Mouse (Mus musculus) layer of hippocampus, postnatal 14 days (tissue): ENCODE measurements around the gene Pa2g4. TPM values are rescaled to one million over a fixed set of nuclear protein-coding genes. Genes with fewer than 3 reads are reported as not detected.
"Not testable (repeated sequence)": the region's sequence is repeated elsewhere in the genome, so short reads cannot be mapped to it uniquely, and the experiment has no call there.

ENCODE experiments used
- DNase-seq, 2 experiments: peaks; one replicate each; pipeline ENCODE4 v3.0.0; 2021 to 2022; ENCODE audit warnings: low spot score in 2 of 2, mixed read lengths in 1 of 2
- long read RNA-seq, 2 experiments: library from polyadenylated mRNA; stranded (forward); transcript quantifications; one replicate each; pipeline ENCODE4 v2.0.0; 2021
- total RNA-seq, 2 experiments: library from RNA; stranded (reverse); gene quantifications; 2 replicates each; pipeline ENCODE4 v1.2.3; 2021

Gene Pa2g4
- total RNA-seq = 10 to 100 TPM; 72.9 to 74.1 TPM
- long read RNA-seq, experiment 1, transcript Pa2g4-201 (12 exons, 2,432 nt) = major isoform, 44 of 51 reads
- long read RNA-seq, experiment 1, partial matches to known transcripts = 5 of 51 reads
- long read RNA-seq, experiment 1, other reads (novel, unspliced or antisense) = 2 of 51 reads
- long read RNA-seq, experiment 2, transcript Pa2g4-201 (12 exons, 2,432 nt) = major isoform, 62 of 68 reads
- long read RNA-seq, experiment 2, partial matches to known transcripts = 6 of 68 reads
- long read RNA-seq, experiment 2, other reads (novel, unspliced or antisense) = 0 of 68 reads

DNA sequence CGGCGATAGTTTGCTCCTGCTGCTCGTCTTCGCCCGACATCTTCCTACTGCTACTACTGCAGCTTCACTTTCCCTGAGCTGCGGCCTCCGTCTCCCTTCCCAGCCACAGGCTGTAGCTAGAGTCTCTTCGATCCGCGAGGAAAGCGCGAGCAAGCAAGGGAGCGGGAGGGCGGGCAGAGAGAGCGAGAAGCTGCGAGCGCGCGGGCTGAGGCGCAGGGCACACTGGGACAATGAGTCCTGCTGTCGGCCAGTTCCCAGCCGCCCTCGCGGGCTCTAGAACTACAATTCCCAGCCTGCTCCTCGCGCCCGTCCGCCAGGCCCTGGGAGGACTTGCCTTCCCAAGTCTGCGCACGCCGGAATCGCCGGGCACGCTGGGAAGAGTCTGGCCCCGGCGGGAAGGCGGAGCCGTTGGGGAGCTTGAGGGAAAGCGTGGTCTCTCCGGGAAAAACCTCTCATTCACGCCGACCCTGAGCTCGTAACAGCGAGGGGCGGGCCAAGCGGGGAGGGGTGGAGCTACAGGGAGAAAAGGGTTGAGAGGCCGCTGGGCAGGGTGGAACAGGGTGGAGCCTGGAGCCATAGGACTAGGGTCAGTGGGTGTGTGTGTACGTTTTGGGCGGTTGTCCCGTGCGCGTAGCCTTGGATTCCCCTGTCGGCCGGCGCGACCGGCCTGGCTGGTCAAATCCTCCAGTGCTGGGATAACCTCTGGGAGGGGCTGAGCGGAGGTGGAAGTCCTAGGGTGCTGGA, at the start of gene Pa2g4:
Pa2g4 (minus strand) TSS at position 200 of the 744 bp plus-strand sequence.
- peak; percentile 97 to 99 for DNase-seq

DNA sequence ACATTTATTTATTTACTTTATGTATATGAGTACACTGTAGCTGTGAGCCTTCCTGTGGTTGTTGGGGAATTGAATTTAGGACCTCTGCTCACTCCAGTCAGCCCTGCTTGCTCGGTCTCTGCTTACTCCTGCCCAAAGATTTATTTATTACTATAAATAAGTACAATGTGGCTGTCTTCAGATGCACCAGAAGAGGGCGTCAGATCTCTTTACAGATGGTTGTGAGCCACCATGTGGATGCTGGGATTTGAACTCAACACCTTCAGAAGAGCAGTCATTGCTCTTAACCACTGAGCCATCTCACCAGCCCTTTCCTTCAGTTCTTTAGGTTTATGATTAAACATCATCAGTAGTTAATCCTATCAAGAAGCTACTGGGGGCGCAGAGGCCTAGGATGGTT, 49.1 kb upstream of the Pa2g4 start:
- DNase-seq = no peak

DNA sequence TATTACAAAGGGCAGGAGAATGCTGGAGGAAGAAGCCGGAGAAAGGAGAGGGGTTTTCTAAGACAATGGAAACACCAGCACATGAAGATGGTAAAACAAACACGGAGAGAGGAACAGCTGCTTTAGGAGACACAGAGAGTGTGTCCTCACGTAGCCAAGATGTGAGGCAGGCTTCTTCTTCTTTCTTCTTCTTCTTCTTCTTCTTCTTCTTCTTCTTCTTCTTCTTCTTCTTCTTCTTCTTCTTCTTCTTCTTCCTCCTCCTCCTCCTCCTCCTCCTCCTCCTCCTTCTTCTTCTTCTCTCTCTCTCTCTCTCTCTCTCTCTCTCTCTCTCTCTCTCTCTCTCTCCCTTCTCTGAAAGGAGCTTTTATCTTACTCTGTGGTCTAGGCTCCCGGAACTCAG, 48.0 kb upstream of the Pa2g4 start:
- not testable (repeated sequence) for DNase-seq

DNA sequence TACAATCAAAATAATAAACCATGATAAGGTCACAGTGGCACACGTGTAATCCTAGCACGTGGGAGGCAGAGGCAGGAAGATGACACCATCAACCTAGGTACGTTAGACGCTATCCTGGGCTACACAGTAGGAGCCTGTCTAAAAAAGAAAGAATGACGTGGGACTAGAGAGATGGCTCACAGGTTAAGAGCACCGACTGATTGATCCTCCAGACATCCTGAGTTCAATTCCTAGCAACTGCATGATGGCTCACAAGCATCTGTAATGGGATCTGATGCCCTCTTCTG, 47.3 kb upstream of the Pa2g4 start:
- no peak for DNase-seq

DNA sequence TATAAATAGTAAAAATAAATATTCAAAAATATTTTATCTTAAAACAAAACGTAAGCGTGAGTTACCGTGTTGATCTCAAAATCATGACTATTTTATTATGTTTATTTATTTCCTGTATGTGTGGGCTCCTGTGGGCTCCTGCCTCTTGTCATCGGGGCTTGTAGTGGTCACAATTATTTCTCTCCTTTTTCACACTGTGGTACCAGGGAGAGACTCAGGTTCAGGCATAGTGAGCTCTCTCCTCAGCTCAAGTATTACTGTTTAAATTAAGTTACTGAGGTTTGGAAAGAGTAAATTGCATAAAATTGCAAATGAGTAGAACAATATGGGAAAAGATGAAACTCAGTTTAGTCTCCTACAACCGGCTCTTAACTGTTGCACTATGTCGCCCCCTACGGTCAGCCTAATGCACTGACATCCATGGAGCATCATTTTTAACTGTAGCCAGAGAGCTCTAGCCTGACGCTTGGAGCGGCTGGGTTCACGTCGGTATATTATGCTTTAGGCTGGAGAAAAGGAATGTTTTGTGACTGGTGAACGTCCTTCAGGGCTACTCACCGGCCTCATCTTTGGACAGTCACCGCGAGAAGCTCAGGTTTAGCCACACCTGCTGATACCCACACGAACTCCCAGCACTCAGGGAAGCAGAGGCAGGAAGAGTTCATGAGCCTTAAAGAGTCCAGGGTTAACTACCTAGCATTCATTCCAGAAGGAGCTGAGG, 46.8 kb upstream of the Pa2g4 start:
- DNase-seq = peak; percentile 74 to 86

DNA sequence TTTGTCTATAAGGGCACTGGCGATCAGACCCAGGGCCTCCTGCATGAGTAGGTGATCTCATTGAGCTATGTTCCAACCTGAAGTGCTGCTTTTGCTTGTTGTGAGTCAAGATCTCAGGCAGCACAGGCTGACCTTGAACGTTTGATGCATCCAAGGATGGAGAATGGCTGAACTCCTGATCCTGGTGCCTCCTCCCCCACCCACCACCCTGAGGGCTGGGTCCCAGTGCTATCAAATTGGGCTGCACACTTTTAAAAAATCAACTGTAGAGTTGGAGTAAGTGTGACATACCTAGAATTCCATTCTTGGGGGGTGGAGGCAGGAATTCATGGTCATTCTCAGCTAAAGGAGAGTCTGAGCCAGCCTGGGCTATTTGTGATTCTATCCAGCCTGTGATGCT, 40.7 kb upstream of the Pa2g4 start:
- no peak for DNase-seq

DNA sequence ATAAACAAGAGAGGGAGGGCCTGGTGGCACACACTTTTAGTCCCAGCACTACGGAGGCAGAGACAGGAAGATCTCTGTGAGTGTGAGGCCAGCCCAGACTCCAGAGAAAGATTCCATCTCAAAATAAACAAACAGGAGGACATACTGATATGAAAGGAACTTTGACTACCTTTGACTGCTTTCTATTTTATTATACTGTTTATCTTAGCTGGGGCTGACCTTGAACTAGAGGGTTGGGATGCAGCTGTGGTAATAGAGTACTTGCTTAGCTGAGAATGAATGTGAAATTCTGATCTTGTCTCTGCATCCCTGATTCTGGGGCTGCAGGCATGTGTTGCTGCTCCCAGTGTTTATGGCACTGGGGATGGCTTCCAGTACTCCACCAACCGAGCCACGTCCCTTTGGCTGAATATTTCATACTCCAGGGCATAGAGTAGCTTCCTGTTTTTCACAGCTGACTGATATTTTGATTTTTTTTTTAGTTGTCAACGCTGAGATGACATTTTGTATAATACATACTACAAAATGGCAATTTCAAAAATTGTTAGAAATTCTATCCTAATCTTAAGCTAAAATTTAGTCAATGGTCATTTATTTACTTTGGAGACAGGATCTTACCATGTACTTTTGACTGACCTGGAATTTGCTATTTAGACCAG, 36.8 kb upstream of the Pa2g4 start:
- DNase-seq = no peak

DNA sequence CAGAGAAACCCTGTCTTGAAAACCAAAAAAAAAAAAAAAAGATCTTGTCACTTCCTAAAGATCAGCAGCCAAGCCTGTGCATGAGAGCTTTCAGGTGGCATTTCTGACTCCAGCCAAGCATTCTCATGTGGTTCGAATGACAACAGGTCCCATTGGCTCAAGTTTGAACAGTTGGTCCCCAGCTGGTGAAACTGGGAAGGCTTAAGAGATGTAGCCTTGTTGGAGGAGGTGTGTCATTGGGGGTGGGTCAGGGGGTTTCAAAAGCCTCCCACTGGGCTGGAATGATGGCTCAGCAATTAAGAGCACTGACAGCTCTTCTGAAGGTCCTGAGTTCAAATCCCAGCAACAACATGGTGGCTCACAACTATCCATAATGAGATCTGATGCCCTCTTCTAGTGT, 35.7 kb upstream of the Pa2g4 start:
- no peak for DNase-seq

DNA sequence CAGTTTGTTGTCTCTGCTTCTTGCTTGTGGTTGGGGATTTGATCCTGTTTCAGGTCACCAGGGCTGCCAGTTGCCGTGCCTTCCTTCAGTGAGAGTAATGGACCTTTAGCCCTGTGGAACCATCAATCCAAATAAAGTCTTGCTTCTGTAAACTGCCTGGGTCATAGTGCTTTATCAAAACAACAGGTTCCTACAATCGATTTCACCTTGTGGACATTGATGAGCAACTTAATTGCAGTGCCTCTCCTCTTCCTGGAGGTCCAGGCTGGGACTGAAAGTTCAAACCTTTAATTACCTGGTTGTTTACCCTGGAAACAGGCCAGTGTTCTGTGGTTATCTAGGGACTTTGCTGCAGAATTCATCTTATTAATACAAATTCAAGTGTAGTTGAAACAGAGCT, 32.7 kb upstream of the Pa2g4 start:
- DNase-seq = no peak

DNA sequence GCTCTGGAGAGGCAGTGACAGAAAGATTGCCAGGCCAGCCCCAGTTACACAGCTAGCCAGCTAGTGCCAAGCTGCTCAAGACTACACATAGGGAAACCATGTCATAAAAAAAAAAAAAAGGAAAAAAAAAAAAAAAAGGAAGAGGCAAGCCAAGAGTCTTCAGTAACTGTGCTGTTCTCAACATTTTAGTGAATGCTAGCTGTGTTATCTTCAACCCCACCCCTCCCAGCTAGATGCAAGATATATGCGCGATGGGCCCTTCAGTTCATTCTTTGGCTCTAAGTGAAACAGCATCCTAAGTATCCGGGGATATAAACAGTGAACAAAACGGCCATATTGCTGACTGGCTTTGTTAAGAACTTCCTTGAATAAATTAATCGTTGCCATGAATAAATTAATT, 27.0 kb upstream of the Pa2g4 start:
- no peak for DNase-seq

DNA sequence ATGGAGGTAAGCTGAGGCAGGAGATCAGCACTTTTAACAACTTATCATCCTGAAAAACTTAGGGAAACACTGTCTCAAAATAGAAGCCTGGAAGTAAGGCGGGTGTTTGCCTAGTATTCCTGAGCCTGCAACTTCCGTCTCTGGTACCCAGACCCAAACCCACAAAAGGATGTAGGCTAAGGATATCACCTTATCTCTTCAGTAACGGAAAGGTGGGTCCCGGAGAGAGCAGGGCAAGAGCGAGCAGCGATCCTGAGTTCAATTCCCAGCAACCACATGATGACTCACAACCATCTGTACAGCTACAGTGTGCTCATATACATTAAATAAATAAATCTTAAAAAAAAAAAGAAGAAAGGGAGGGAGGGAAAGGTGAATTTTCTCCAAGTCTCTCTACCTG, 25.6 kb upstream of the Pa2g4 start:
- no peak for DNase-seq

DNA sequence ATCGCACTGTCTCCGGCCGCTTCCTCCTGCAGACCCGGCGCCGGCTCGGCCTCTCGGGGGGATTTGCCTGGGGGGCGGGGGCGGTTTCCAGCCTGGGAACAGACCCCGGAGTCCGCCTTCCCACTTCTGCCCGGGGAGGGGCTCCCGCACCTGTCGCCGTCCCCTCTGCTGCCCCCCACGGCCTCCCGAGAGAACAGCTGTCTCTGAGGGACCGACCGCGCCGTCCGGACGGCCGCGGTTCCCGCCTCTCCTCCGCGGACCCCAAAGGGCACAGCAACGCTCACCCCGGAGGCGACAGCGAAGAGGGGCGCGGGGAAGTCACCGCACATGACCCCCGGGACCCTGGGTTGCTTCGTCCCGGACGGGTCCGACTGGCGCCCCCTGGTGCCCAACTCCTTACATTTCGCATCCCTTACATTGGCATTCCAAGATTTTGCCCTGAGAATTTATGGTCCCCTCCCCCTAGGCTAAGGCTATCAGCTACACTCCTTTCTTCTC, 24.5 kb upstream of the Pa2g4 start:
- peak; percentile 26 to 33 for DNase-seq

DNA sequence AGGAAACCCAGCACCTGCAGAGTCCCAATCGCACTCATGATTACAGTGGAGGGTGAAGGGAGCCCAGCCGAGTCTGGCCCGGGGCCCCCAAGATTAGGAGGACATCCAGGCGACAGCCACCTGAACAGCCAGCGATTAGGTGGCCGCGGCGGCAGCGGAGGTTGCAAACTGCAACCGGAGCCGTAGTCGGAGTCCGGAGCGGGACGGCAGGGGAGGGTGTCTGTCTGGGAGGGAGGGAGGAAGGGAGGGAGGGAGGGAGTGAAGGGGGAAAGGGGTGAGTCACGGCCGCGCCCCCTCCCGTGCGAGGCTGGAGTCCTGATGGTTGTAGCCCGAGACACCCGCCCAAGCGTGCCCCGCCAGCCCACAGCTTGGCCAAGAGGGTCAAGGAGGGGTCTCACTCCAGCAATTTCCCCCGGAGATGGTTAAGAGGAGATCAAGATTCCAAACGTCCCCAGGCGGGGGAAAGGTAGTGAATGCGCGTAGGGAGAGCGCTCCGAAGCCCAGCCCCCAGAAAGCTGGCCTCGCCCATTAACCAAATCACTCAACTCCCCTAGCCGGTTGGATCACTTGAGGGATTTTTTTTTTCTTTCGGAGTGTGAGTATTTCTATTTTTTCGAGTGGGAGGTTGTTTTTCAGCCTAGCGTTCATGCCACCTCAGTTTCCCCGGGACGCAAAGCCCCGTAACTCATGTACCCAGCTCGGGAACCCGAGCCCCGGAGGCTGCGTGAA, 23.8 kb upstream of the Pa2g4 start, which contains the start of gene Erbb3:
Erbb3 (minus strand) TSS at position 189 of the 729 bp plus-strand sequence.
- DNase-seq = no peak

DNA sequence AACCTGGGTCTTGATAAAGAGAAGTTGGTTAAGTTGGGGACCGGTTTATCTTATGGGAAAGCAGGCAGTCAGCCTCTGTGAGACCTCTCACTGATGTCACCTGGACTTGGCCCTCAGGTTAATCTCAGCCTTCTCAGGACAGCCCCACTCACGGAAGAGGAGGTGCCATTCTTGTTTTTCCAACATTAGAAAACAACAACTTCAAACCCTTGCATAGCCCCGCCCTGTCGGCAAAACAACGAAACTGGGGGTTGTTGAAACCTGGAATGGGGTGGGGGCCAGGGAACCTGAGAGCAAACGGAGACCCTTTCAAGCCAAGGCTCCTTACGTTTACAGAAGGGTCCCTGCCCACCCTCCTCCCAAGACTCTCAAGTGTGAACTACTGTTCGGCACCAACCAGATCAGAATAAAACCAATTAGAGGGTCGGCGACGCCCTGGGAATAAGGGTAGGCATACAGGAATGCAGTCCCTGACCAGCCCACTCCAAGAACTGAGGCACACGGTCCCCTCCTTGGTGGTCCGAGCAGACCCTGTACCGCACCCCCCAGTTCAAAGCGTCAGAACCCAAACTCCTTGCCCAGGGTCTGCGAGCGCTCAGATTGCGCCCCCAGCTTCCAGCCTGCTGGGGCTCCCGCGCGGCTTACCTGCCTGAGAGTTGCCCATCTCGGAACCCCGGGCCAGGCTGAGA, 23.1 kb upstream of the Pa2g4 start:
- DNase-seq = no peak

DNA sequence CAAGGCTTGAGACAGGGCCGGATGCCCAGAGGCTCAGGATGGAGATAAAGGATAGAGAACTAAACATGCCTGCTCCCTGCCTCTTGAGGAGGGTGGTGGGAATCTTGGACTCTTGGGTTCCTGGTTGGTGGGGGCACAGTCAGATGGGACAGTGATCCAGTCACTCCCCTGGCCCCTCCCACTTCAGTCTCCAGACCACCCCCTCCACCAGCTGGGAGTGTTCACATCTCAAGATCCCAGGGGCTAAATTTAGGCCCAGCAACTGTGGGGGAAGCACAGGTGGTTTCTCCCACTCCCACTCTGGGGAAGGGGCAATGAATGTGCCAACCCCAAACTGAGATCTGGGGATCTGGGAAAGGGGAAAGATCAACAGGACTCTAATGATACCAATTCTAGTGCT, 22.3 kb upstream of the Pa2g4 start:
- DNase-seq = no peak

DNA sequence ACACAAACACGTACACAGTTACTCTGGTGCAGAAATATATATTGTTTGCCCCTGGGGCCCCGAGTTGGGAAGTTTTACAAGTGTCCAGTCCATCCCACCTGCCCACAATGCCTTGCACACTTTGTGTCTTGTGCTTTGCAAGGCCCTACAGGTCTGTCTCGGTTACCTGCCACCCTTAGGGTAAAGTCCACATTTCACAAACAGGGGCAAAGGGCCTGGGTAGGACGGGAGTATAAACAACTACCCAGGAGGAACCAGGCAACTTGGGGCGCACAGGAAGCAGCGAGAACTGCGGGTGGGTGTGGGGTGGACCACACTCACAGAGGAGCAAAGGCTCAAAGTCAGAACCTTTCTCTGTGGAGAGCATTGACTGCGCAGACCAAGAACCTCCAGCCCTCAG, 21.9 kb upstream of the Pa2g4 start:
- no peak for DNase-seq

DNA sequence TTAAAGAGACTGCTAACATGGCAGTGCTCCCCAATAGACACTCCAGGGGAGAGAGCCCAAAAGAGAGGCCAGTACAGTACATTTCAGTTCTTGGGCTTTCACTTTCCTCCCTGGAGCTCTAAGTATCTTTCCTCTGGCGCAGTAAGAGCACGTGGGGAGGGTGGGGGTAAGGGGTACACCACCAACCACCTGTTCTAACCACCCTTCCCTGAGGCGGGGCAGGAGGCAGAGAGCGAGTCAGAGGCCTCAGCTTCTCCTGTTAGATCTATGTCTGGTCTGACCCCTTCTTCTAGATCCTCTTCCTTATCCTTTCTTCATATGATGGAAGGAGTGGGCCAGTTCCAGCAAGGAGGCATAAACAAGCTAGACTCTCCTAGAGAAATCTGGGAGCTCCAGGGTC, 21.3 kb upstream of the Pa2g4 start:
- DNase-seq = no peak

DNA sequence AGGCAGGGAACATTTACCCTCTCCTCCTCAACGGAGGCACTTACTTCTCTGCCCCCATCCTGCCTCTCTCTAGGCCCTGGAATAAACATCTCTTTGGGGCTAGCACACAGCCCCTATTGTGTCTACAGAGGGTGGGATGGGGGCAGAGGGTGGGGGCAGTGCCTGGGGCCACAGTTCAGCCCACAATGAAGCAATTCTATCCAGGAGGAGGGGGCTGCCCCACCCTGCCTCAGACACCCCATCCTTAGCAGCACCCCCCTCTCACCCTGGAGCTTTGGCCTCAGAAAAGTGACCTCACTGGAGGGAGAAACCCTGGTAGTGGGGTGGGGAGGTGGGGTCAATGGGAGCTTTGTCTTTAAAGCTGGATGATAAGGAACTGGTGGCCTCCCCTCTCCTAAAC, 20.8 kb upstream of the Pa2g4 start:
- no peak for DNase-seq

DNA sequence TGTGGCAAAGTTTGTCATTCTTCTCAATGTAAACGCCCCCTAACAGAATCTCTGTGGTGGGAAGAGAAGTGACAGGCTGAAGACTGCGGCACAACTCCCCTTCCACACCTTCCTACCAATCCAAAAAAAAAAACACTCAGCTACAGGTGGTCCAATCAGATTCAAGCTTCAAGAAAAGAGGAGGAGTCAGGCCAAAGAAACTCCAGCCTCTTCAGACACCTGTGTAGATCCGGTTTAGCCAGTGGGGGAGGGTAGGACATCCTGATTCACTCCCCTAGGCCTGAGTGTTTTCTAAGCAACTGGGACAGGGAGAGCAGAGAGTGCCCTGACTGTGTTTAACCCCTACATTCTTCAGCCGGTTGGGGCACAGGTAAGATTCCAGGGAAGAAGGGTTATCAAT, 18.6 kb upstream of the Pa2g4 start:
- no peak for DNase-seq

DNA sequence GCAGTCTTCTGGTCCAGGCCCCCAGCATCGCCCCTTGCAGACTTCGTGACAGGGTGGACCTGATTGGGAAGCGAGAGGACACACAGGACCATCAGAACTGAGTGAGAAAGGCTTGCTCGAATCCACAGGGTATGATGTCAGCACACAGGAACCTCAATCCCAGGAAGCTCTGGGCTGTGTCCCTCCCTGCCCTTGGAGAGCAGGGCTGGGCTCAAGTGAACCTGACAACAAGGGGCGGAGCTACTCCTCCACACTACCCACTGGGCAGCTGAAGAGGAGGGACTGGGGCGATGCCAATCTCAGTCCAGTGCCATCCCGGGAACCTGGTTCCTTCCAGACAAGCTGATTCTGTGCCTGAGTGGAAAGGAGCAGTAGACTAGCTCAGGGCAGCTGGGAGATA, 17.9 kb upstream of the Pa2g4 start:
- DNase-seq = no peak
